9 mouse cellular contexts compared by ENCODE assay signal in genomic region chr4:140982808-140983207, GRCm38 (mm10). TPM values are rescaled to one million over a fixed set of nuclear protein-coding genes. Genes with fewer than 3 reads are reported as not detected.
DNase-seq lines count a peak whose midpoint lies in the region; ATAC-seq and TF ChIP-seq lines count a peak whose summit lies in the region.
"Had no signal": no experiment of that assay in that cellular context is flagged by ENCODE, and none has a peak within 500 bp of the region (broad histone marks: within the 10 kb centered on the region; RNA-seq: fewer than 3 reads in every experiment).

No protein-coding gene starts in this region.

- no peak for ATAC-seq in kidney, postnatal 0 days (replicated peaks; ENCODE audit: low FRiP score, low read depth)
- ATAC-seq in limb, embryonic 15.5 days (ENCODE audit: insufficient number of reproducible peaks, low FRiP score, low TSS enrichment, low read depth): no peak
- no peak for ATAC-seq in erythroid progenitor cell, adult 5-6 weeks (replicated peaks; ENCODE audit: low FRiP score, poor library complexity, severe bottlenecking)

- H3K79me2 ChIP-seq in CH12.LX (replicated peaks; ENCODE audit: control insufficient read depth, extremely low read depth, insufficient read depth, poor library complexity, severe bottlenecking): peaks cover 5% of the 10 kb centered on the region; the same call in 1 of the 2 replicates

- no peak for TF ChIP-seq CTCF in kidney, postnatal 0 days (IDR thresholded peaks at IDR 0.05; ENCODE audit: low read depth)
- TF ChIP-seq CTCF in CH12.LX (conservative IDR thresholded peaks at IDR 0.05 in 1 of 2, IDR thresholded peaks at IDR 0.05 in 1 of 2; ENCODE audit: low read depth in 2 of 2, low read length in 2 of 2): no peak
- no peak for TF ChIP-seq CTCF in bone marrow macrophage, adult 2 months (IDR thresholded peaks at IDR 0.05; ENCODE audit: low read depth, low read length)

- H3K9me3 ChIP-seq in kidney, postnatal 0 days (replicated peaks; ENCODE audit: low read length): no peaks in the 10 kb centered on the region
- H3K9me3 ChIP-seq in CH12.LX (replicated peaks; ENCODE audit: low read length): peaks cover 23% of the 10 kb centered on the region
- no peaks in the 10 kb centered on the region for H3K9me3 ChIP-seq in limb, embryonic 15.5 days

- 0 out of 2 replicates have a peak, but pooled peaks cover 4% of the 10 kb centered on the region for H3K4me1 ChIP-seq in kidney, postnatal 0 days (replicated peaks; ENCODE audit: insufficient read depth, low read length)
- H3K4me1 ChIP-seq in CH12.LX (ENCODE audit: control insufficient read depth in 1 of 2, insufficient read depth in 2 of 2): peaks cover 13 to 36% of the 10 kb centered on the region in 2 experiments
- peaks cover 27% of the 10 kb centered on the region for H3K4me1 ChIP-seq in bone marrow macrophage, adult 2 months (ENCODE audit: control insufficient read depth, insufficient read depth, low read length)
- peaks cover 27% of the 10 kb centered on the region for H3K4me1 ChIP-seq in limb, embryonic 15.5 days

- 0 out of 2 replicates have a peak overlapping the region, but pooled peaks have one; percentile 22 for H3K27ac ChIP-seq in kidney, postnatal 0 days
- H3K27ac ChIP-seq in CH12.LX (ENCODE audit: insufficient read depth, low read depth): peak overlapping the region; percentile 74
- H3K27ac ChIP-seq in bone marrow macrophage, adult 2 months (ENCODE audit: insufficient read depth, low read depth, low read length): peak overlapping the region; percentile 98
- peak overlapping the region; percentile 69 for H3K27ac ChIP-seq in limb, embryonic 15.5 days

- H3K9ac ChIP-seq in kidney, postnatal 0 days (ENCODE audit: low read depth, low read length): no peak overlapping the region
- H3K9ac ChIP-seq in CH12.LX (ENCODE audit: insufficient read depth, low read depth): no peak overlapping the region
- H3K9ac ChIP-seq in limb, embryonic 15.5 days: no peak overlapping the region

- no peak for TF ChIP-seq POLR2A in CH12.LX (IDR thresholded peaks at IDR 0.05; ENCODE audit: low read depth, low read length)
- no peak for TF ChIP-seq POLR2A in bone marrow macrophage, adult 2 months (IDR thresholded peaks at IDR 0.05; ENCODE audit: borderline replicate concordance, low read depth, low read length)

- dilution Hi-C loops in CH12.LX (cut with MboI; ENCODE audit: extremely low pct_ligation_motif_present, extremely low pct_unique_long_range_greater_than_20kb, low sequenced_read_pairs): no loop called here

- TF ChIP-seq RAD21 in CH12.LX (IDR thresholded peaks at IDR 0.05; ENCODE audit: low read depth, low read length): no peak

- in situ Hi-C loops in CH12.LX (cut with MboI; ENCODE audit: low pct_ligation_motif_present, low pct_unique_long_range_greater_than_20kb, low sequenced_read_pairs): no loop called here

- 35% methylated on average over 4 of the region's 4 CpGs for WGBS in kidney, postnatal 0 days
- 41% methylated on average over 4 of the region's 4 CpGs for WGBS in limb, embryonic 15.5 days

- no peak for DNase-seq in kidney, postnatal 0 days (ENCODE audit: low spot score)
- DNase-seq in kidney, adult 18-20 months: no peak
- no peak for DNase-seq in CH12.LX (ENCODE audit: extremely low read depth)
- no peak for DNase-seq in cerebellum, postnatal 25 days
- DNase-seq in layer of hippocampus, postnatal 14 days (ENCODE audit: low spot score in 2 of 2): no peak

- H3K27me3 ChIP-seq in kidney, postnatal 0 days (ENCODE audit: insufficient read depth, low read length): no peaks in the 10 kb centered on the region
- peaks cover 3% of the 10 kb centered on the region for H3K27me3 ChIP-seq in CH12.LX (replicated peaks)
- no peaks in the 10 kb centered on the region for H3K27me3 ChIP-seq in limb, embryonic 15.5 days

- H3K4me3 ChIP-seq in kidney, postnatal 0 days (replicated peaks; ENCODE audit: low read depth, low read length): no peak overlapping the region
- no peak overlapping the region for H3K4me3 ChIP-seq in CH12.LX (replicated peaks in 1 of 3; ENCODE audit: low read depth in 2 of 3, low read length in 2 of 3, poor library complexity in 1 of 3)
- no peak overlapping the region for H3K4me3 ChIP-seq in bone marrow macrophage, adult 2 months (ENCODE audit: insufficient read depth, low read length)
- H3K4me3 ChIP-seq in limb, embryonic 15.5 days: no peak overlapping the region
- H3K4me3 ChIP-seq: heart, embryonic 10.5 days had no signal

- no peak for TF ChIP-seq EP300 in CH12.LX (IDR thresholded peaks at IDR 0.05; ENCODE audit: low read length)

- H3K36me3 ChIP-seq in kidney, postnatal 0 days (ENCODE audit: insufficient read depth, low read length): peaks cover 12% of the 10 kb centered on the region
- peaks cover 17 to 33% of the 10 kb centered on the region in 2 experiments for H3K36me3 ChIP-seq in CH12.LX (replicated peaks in 1 of 2; ENCODE audit: control insufficient read depth in 1 of 2, insufficient read depth in 1 of 2, low read length in 1 of 2)
- H3K36me3 ChIP-seq in limb, embryonic 15.5 days: peaks cover 26% of the 10 kb centered on the region

- H3K4me2 ChIP-seq in kidney, postnatal 0 days (ENCODE audit: low read length): no peak overlapping the region
- H3K4me2 ChIP-seq in CH12.LX (ENCODE audit: insufficient read depth, low read depth, poor library complexity, severe bottlenecking): peak overlapping the region; percentile 35; the same call in 1 of the 2 replicates
- H3K4me2 ChIP-seq in limb, embryonic 15.5 days: no peak overlapping the region

TF ChIP-seq in CH12.LX, 34 proteins besides CTCF, POLR2A, EP300 and RAD21:
- TF ChIP-seq ETS1 (conservative IDR thresholded peaks at IDR 0.05; ENCODE audit: low read depth, low read length) (no peak), CHD1 (IDR thresholded peaks at IDR 0.05; ENCODE audit: low read depth, low read length) (no peak), IRF4 (IDR thresholded peaks at IDR 0.05; ENCODE audit: low read depth, low read length) (no peak), JUN (IDR thresholded peaks at IDR 0.05; ENCODE audit: insufficient read depth, low read depth, low read length) (no peak)
TF ChIP-seq in CH12.LX: peak in this region for 0.

RNA-seq across cellular contexts. Expression of gene Atp13a2, which starts 3.9 kb away (rescaled TPM):
- 30.6 and 31.9 TPM in 2 replicates for polyA plus RNA-seq in kidney, postnatal 0 days (2015; fragmentation: Nextera tagmentation; extraction: Ambion mirVana)
- total RNA-seq in CH12.LX (2012; rRNA removed) (47.6 and 48.5 TPM in 2 replicates), CH12.LX (2014; rRNA removed) (22.2 and 24.8 TPM in 2 replicates)
- 44.2 and 54.7 TPM in 2 replicates for polyA plus RNA-seq in CH12.LX (2012; ENCODE audit: insufficient read length, low read depth)
- polyA plus RNA-seq in bone marrow macrophage, adult 2 months (2012; ENCODE audit: insufficient read depth, insufficient read length, missing spikeins): 203 and 230 TPM in 2 replicates
- 37.3 and 41.0 TPM in 2 replicates for polyA plus RNA-seq in limb, embryonic 15.5 days (2015; fragmentation: Nextera tagmentation; extraction: Ambion mirVana)
- 100 to 1,000 TPM; 206 to 215 TPM for total RNA-seq in layer of hippocampus, postnatal 14 days (2021)
- 4.2 and 10.8 TPM in 2 replicates for total RNA-seq in erythroid progenitor cell, adult 5-6 weeks (2015; ENCODE audit: low replicate concordance)
- 6.0 and 18.0 TPM in 2 replicates for total RNA-seq in erythroid progenitor cell, adult 5-6 weeks (2017; ENCODE audit: low replicate concordance)

RNA-seq across cellular contexts. Expression of gene Sdhb, which starts 21.8 kb away (rescaled TPM):
- 660 and 674 TPM in 2 replicates for polyA plus RNA-seq in kidney, postnatal 0 days (2015; fragmentation: Nextera tagmentation; extraction: Ambion mirVana)
- total RNA-seq in CH12.LX (2012; rRNA removed): 184 and 188 TPM in 2 replicates
- total RNA-seq in CH12.LX (2014; rRNA removed): 178 and 190 TPM in 2 replicates
- 156 and 162 TPM in 2 replicates for polyA plus RNA-seq in CH12.LX (2012; ENCODE audit: insufficient read length, low read depth)
- 145 and 163 TPM in 2 replicates for polyA plus RNA-seq in bone marrow macrophage, adult 2 months (2012; ENCODE audit: insufficient read depth, insufficient read length, missing spikeins)
- 333 and 348 TPM in 2 replicates for polyA plus RNA-seq in limb, embryonic 15.5 days (2015; fragmentation: Nextera tagmentation; extraction: Ambion mirVana)
- total RNA-seq in layer of hippocampus, postnatal 14 days (2021): 100 to 1,000 TPM; 190 to 198 TPM
- total RNA-seq in erythroid progenitor cell, adult 5-6 weeks (2015; ENCODE audit: low replicate concordance): 44.3 and 52.0 TPM in 2 replicates
- 21.6 and 53.0 TPM in 2 replicates for total RNA-seq in erythroid progenitor cell, adult 5-6 weeks (2017; ENCODE audit: low replicate concordance)

RNA-seq across cellular contexts. Expression of gene Mfap2, which starts 27.4 kb away (rescaled TPM):
- 330 and 339 TPM in 2 replicates for polyA plus RNA-seq in kidney, postnatal 0 days (2015; fragmentation: Nextera tagmentation; extraction: Ambion mirVana)
- total RNA-seq in CH12.LX (2012; rRNA removed) (not detected in 2 replicates), CH12.LX (2014; rRNA removed) (not detected in 2 replicates)
- not detected in 2 replicates for polyA plus RNA-seq in CH12.LX (2012; ENCODE audit: insufficient read length, low read depth)
- not detected in 2 replicates for polyA plus RNA-seq in bone marrow macrophage, adult 2 months (2012; ENCODE audit: insufficient read depth, insufficient read length, missing spikeins)
- 958 and 1,066 TPM in 2 replicates for polyA plus RNA-seq in limb, embryonic 15.5 days (2015; fragmentation: Nextera tagmentation; extraction: Ambion mirVana)
- total RNA-seq in layer of hippocampus, postnatal 14 days (2021): 10 to 100 TPM; 11.3 to 14.1 TPM
- not detected in 2 replicates for total RNA-seq in erythroid progenitor cell, adult 5-6 weeks (2015; ENCODE audit: low replicate concordance)
- not detected in 2 replicates for total RNA-seq in erythroid progenitor cell, adult 5-6 weeks (2017; ENCODE audit: low replicate concordance)

Comparison
In these comparisons a context has a peak if more than half of its experiments do, and no peak if none do; other contexts are left out.
1. H3K27ac ChIP-seq: peak in every context shown above with its lines; median percentile 98 in bone marrow macrophage, adult 2 months; 74 in CH12.LX; 69 in limb, embryonic 15.5 days; 22 in kidney, postnatal 0 days.
2. RNA of gene Mfap2, which starts 27.4 kb away (polyA plus RNA-seq): 958 to 1,066 TPM in limb, embryonic 15.5 days and 330 to 339 TPM in kidney, postnatal 0 days; not detected in bone marrow macrophage, adult 2 months and not detected in CH12.LX; every median in the first group is over 100 times any median in the second.